Mouse (Mus musculus) small intestine, adult 2 months (tissue): ENCODE data around the gene Cars2. TPM values are rescaled to one million over a fixed set of nuclear protein-coding genes. Genes with fewer than 3 reads are reported as not detected.

Experiments
- H3K27ac ChIP-seq: fragments of 200-500 bp; 2 replicates; pipeline ENCODE4 v1.5.1; 2012; ENCODE audit warnings: low read depth, low read length, control low read depth, inconsistent platforms; ENCODE audit not compliant: insufficient read depth
- H3K27me3 ChIP-seq: fragments of 200-500 bp; 2 replicates; pipeline ENCODE4 v1.6.1; 2012; ENCODE audit warnings: mild to moderate bottlenecking, moderate library complexity, low read length, inconsistent platforms; ENCODE audit not compliant: control insufficient read depth, insufficient read depth
- H3K36me3 ChIP-seq: fragments of 200-500 bp; 2 replicates; pipeline ENCODE4 v1.6.1; 2012; ENCODE audit warnings: mild to moderate bottlenecking, low read length, control low read depth, inconsistent platforms; ENCODE audit not compliant: control insufficient read depth, insufficient read depth
- H3K4me1 ChIP-seq: fragments of 200-500 bp; 2 replicates; pipeline ENCODE4 v1.6.1; 2012; ENCODE audit warnings: low read length, inconsistent platforms, mixed read lengths; ENCODE audit not compliant: control insufficient read depth, insufficient read depth, insufficient read length
- H3K4me3 ChIP-seq: fragments of 200-500 bp; 2 replicates; pipeline ENCODE4 v1.5.1; 2012; ENCODE audit warnings: low read depth, mild to moderate bottlenecking, control low read depth, inconsistent platforms, low read length, moderate library complexity
- CTCF ChIP-seq: fragments of 200-500 bp; IDR thresholded peaks from 2 replicates; pipeline ENCODE4 v1.5.1; 2012; ENCODE audit warnings: low read depth, mild to moderate bottlenecking, control low read depth, inconsistent platforms, low read length, moderate library complexity, mixed read lengths; ENCODE audit not compliant: insufficient replicate concordance, insufficient read length; ENCODE audit errors: extremely low read depth
- POLR2A ChIP-seq: fragments of 200-500 bp; IDR thresholded peaks from 2 replicates; pipeline ENCODE4 v1.6.1; 2012; ENCODE audit warnings: low read depth, mild to moderate bottlenecking, control low read depth, inconsistent platforms, low read length, moderate library complexity
- WGBS: fragments of 180-500 bp; shearing (Covaris S2); methylation state at CpG from one replicate; pipeline ENCODE4 v1.1.7; 2018; 5-methylcytosine and 5-hydroxymethylcytosine counted together
- polyA plus RNA-seq: library from polyadenylated mRNA; depleted of rRNA; stranded (reverse); fragments of >200 nt; gene quantifications from 2 replicates; pipeline ENCODE4 v1.2.3, GENCODE M21; 2012

Gene Cars2
- polyA plus RNA-seq, 1 experiment, result 46.2 TPM

GRCm38 (mm10) chr8:11518676-11519075 is 31.9 kb downstream of the Cars2 start:
- H3K4me1 ChIP-seq, result no peaks in the 10 kb centered on the region
- H3K27ac ChIP-seq, result no peak overlapping the region
- H3K4me3 ChIP-seq, result no peak overlapping the region
- 81% methylated on average over 11 of the region's 11 CpGs for WGBS
- no peaks in the 10 kb centered on the region for H3K27me3 ChIP-seq
- TF ChIP-seq POLR2A (no peak), CTCF (no peak)
- H3K36me3 ChIP-seq, result peaks cover 30% of the 10 kb centered on the region

- no peak overlapping the region for H3K27ac ChIP-seq
- no peak overlapping the region for H3K4me3 ChIP-seq
- H3K4me1 ChIP-seq, result no peaks in the 10 kb centered on the region
- peaks cover 36% of the 10 kb centered on the region for H3K36me3 ChIP-seq
- TF ChIP-seq CTCF, result no peak
- TF ChIP-seq POLR2A, result no peak
- no peaks in the 10 kb centered on the region for H3K27me3 ChIP-seq
- WGBS, result 89% methylated on average over 6 of the region's 6 CpGs
Observed at GRCm38 (mm10) chr8:11518056-11518396, 32.6 kb downstream of the Cars2 start.

DNA sequence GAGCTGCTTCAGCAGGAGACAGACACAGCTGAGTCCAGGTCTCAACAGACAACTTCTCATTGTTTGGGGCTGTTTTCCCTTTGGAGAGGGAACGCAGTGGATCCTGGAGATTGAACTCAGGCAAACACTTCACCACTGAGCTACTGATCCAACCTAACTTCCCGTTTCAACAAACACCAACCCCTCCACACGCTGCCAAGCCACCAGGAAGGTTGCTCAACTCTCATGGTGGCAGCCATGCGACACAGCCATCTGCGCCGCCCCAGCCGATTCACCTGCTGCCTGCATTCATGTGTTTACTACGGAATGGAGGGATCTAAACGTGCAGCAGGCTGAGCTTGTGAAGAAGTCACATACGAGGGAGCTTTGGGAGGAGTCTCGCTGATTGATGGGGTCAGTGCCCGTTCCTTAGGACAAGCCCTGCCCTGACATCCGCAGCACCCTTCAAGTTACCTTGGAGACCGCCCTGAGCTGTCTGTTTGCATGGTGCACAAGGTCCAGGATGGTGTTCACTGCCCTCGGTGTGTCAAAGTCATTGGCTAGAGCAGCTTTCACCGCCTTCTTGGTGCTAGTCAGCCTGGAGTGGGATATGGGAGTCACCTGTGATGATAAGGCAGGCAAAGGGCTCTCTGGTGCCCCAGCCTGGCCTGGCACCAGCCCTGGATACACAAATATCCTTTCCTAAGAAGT is 33.1 kb downstream of the Cars2 start:
- Histone ChIP-seq H3K27ac (no peak overlapping the region), H3K4me3 (no peak overlapping the region), H3K27me3 (no peaks in the 10 kb centered on the region), H3K36me3 (peaks cover 40% of the 10 kb centered on the region), H3K4me1 (no peaks in the 10 kb centered on the region)
- TF ChIP-seq POLR2A (no peak), CTCF (no peak)
- 80% methylated on average over 16 of the region's 16 CpGs for WGBS

DNA sequence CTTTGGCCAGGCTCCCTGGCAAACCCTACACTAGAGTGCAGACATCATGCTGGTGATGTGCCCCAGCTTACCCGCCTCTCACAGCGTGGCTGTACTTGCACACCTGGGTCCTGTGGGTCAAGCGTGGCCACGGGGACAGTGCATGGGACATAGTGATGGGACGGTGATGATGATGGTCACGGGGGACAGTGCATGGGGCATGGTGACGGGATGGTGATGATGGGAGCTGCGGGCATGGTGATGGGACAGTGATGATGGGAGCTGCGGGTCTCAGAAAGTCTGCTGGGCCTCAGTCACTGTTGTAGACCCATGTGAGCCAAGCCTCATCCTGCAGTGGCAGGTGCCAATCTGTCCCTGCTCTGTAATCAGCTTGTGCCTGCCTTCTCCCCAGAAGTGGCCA is 34.3 kb downstream of the Cars2 start:
- Histone ChIP-seq H3K4me3 (no peak overlapping the region), H3K36me3 (peaks cover 45% of the 10 kb centered on the region), H3K27me3 (no peaks in the 10 kb centered on the region), H3K27ac (no peak overlapping the region), H3K4me1 (no peaks in the 10 kb centered on the region)
- WGBS, result 96% methylated on average over 9 of the region's 9 CpGs
- TF ChIP-seq POLR2A, result no peak
- no peak for TF ChIP-seq CTCF

DNA sequence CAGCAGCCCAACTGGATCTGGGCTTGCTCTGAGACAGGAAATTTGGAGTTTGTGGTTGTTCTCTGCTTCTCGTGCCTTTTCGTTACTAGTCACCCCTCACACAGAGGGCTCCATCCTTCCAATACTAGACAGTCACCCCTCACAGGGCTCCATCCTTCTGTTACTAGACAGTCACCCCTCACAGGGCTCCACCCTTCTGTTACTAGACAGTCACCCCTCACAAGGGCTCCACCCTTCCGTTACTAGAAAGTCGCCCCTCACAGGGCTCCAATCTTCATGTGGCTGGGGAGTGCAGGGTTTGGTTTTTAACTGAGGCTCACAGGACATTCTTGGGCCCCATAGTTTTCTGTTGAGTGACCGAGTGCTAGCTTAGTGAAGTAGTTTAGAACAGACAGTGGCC is 37.3 kb downstream of the Cars2 start:
- Histone ChIP-seq H3K27ac (no peak overlapping the region), H3K27me3 (no peaks in the 10 kb centered on the region), H3K4me3 (no peak overlapping the region), H3K36me3 (peaks cover 63% of the 10 kb centered on the region), H3K4me1 (no peaks in the 10 kb centered on the region)
- WGBS, result 88% methylated on average over 5 of the region's 5 CpGs
- TF ChIP-seq CTCF, result no peak
- no peak for TF ChIP-seq POLR2A

DNA sequence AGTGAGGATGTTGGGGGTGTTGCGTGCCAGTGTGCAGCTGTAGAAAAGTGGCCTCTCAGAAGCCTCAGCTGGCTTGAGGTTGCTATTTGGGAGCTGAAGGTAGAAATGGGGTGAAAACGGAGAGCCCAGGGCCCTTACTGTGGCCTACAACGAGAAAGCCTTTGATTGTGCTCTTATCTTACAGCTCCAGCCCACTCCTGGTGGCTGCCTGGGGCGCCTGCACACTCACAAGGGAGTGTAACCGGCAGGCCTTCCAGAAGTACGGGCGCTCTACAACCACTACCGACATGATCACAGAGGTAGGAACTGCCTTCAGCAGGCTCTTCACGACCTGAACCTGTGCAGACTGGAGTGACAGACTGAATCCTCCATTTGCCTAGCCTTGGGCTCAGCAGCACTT is 37.9 kb downstream of the Cars2 start:
- no peak overlapping the region for H3K4me3 ChIP-seq
- whole genome bisulfite sequencing, result 83% methylated on average over 9 of the region's 9 CpGs
- H3K4me1 ChIP-seq, result no peaks in the 10 kb centered on the region
- no peak overlapping the region for H3K27ac ChIP-seq
- H3K36me3 ChIP-seq, result peaks cover 65% of the 10 kb centered on the region
- TF ChIP-seq POLR2A (no peak), CTCF (no peak)
- H3K27me3 ChIP-seq, result no peaks in the 10 kb centered on the region

DNA sequence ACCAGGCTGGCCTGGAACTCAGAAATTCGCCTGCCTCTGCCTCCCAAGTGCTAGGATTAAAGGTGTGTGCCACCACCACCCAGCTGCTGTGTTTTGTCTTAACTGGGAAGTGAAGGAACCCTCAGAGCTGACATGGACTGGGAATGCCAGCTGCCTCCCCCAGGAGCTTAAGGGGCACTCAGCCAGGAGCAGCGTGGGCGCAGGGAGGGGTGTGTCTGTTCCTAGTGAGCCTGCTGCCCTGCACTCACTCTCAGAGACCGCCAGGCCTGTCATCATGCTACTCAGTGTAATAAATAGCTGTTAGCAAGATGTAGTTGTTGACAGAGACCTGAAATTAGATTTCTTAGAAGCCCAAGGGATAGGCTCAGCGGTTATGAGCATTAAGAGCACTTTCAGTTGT is 39.6 kb downstream of the Cars2 start:
- TF ChIP-seq CTCF (no peak), POLR2A (no peak)
- Histone ChIP-seq H3K27ac (no peak overlapping the region), H3K36me3 (peaks cover 75% of the 10 kb centered on the region), H3K4me1 (no peaks in the 10 kb centered on the region), H3K4me3 (no peak overlapping the region), H3K27me3 (no peaks in the 10 kb centered on the region)
- WGBS, result 88% methylated on average over 5 of the region's 5 CpGs
